Mouse (Mus musculus): Measurements from ENCODE around the gene Sipa1l1.

The Sipa1l1 gene

DNA sequence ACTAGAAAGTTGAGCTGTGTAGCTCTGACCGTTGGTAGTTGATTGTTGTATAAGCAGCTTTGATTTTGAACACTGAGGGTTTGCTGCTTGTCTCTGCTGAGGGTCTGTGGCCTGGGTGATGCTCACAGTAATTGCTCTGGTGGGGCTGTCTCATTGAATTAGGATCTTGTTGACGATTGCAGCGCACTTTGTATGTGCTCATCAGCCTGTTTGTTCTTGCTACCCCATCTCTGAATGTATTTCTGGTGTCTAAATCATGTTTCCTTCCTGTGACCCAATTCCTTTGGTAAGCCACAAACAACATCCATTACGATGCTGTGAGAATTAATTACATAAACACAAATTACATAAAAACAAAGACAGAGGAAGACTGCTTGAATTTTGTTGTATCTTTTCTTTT lies 39.5 kb downstream of the Sipa1l1 start:
- no peak for DNase-seq (ENCODE audit: low read depth, low spot score)

- DNase-seq (ENCODE audit: low read depth, low spot score) = no peak
Observed at GRCm38 (mm10) chr12:82209753-82210152, 40.6 kb downstream of the Sipa1l1 start.

DNA sequence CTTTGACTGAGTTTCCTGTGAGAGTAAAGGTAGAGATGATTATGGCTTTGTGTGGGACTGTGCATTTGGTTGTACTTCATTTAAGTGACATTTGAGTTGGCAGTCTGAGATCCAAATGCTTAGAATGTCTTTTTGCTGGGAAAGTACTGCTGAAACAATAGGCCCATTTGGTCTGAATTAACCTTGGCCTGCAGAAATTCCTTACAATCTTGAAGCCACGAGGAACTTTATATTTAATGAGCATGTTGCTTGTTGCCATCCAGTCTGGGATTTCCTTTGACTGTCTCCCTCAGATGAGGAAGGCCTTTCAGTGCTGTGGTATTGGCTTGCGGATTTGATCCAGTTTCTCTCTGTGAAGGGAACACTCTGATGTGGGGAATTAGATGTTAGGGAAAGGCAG lies 43.9 kb downstream of the Sipa1l1 start:
- no peak for DNase-seq (ENCODE audit: low read depth, low spot score)

- DNase-seq (ENCODE audit: low read depth, low spot score) = no peak
Observed at GRCm38 (mm10) chr12:82214916-82215315, 45.8 kb downstream of the Sipa1l1 start.

DNA sequence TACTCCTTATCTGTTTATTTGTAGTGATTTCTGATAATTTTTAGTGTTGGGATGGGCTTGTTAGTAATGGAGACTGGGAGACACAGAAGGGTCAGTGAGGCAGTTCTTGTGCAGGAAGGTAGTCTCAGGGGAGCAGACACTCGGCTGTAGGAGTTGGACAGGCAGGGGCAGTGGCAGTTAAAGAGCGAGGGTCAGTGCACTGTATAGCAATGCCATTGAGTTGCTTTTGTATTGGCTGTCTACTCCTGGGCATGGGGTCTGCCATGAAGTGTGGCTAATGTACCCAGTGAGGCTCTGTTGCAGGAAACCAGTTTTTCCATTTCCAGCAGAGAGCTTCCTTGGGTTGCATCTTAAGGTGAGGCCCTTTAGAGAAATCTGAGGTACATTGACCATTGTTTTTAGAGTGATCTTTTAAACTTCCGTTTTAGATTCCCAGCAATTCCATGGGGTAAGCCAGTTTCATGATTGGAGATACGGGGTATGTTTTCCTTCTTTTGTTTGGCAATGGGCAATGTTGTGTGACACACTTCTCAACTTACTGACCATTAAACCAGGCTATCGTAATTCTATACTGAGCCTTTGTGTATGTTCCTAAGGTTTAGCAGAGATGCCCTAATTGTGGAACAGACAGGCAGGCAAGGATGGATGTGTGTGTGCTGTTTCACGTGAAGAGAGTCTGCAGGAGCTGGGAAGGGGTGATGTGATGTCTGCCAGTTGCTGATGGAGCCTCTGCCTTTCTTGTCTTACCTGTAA lies 47.9 kb downstream of the Sipa1l1 start:
- DNase-seq (ENCODE audit: low read depth, low spot score) = no peak

GRCm38 (mm10) chr12:82218201-82218600 lies 49.1 kb downstream of the Sipa1l1 start:
- DNase-seq (ENCODE audit: low read depth, low spot score) = no peak

DNA sequence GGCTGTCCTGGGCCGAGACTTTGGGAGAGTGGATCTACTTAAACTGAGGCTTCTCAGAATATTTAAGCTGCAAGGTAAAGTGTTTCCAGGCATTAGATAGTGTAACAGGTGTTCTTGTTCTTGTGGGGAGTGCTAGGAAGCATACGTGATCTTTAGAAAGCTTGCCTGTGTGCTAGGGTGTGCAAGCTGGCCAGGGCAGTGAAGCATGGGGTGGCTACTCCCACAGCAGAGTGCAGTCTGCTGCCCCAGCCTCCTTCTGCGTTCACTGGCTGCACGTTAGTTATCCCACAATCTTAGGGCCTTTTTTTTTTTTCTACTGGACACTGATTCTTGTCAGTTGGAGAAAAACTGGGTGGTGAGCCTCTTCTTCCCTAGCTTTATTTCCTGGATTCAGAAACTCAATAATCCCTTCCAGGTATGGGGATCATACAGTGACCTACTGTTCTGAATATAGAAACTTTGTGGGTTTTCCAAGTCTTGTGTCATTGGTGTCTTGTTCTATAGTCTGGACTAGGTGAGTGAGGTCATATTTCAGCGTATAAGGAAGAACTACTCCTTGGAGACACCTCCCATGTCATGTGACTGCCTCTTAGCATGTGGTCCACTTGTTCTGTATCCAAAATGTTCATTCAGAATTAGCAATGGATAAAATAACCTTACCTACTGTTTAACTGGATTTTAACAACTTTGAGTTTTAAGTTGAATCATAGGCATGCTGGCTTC lies 51.4 kb downstream of the Sipa1l1 start:
- no peak for DNase-seq (ENCODE audit: low read depth, low spot score)

DNA sequence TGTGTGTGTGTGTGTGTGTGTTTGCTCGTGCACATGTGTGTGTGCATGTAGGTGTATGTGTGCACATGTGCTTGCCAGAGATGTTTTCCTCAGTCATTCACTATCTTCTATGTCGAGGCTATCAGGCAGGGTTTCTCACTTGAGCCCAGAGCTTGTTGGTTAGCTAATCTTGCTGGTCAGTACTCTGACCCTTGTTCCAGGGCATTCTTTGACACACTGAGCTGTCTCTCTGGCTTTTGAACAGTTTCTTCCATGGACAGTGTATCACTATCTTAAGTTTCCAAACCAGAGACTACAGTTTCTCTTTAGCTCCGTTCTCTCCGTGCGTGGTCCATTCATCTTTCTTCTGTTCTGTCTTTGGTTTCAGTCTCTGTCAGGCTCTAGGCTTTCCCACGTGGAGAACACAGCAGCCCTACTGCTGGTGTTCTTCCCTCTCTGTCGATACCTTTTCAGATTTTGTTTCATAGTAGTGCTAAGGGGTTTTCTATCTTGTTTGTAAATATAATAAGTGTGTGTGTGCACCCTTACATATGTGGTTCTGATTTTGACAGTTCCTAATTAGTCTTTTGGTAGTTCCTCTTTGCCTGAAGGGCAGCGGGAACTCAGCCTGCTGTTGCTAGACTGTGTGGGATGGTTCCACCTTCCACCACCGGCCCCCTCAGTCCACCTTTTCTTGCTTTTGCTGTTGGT lies 54.2 kb downstream of the Sipa1l1 start:
- DNase-seq (ENCODE audit: low read depth, low spot score) = no peak

- DNase-seq (ENCODE audit: low read depth, low spot score) = no peak
Observed at GRCm38 (mm10) chr12:82224848-82225247, 55.7 kb downstream of the Sipa1l1 start.

DNA sequence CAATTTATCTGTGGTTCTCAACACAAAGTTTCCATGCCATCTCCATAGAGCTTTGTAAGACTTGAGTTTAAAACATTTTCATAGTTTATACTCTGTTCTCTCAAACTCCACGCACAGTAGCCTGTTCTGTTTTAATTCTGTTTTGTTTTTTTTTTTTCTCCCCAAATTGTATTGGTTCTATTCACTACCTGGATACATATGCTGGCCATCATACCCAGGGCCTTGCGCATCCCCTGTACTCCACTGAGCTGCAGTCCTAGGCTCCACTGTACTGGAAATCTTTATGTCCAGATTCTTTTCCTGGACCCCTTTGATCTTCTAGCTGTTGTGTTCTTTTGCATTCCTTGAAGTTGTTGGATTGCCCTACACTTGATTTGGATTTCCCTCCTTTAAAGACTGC lies 56.2 kb downstream of the Sipa1l1 start:
- DNase-seq (ENCODE audit: low read depth, low spot score) = no peak

DNA sequence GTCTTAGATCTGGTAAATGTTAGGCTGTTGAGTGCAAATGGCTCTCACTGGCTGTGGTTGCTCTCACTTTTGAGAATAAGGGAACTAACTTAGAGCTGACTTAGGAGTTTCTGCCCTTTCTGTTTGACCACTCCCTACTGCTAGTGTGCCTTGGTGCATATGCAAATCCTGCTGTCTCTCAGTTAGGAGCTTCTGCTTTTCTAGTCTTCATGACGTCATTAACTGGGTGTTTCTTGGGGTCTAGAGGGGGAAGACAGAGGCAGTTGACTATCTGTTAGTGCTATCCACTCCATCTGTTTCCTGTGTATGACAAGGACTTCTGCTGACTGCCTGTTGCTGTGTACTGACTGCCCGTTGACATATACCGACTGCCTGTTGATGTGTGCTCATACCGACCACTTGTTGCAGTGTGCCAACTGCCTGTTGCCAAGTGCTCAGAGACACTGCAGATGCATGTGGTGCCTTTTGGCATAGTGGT lies 56.7 kb downstream of the Sipa1l1 start:
- peak; percentile 36 for DNase-seq (ENCODE audit: low read depth, low spot score)

- no peak for DNase-seq (ENCODE audit: low read depth, low spot score)
Observed at GRCm38 (mm10) chr12:82226311-82227066, 57.4 kb downstream of the Sipa1l1 start.

- no peak for DNase-seq (ENCODE audit: low read depth, low spot score)
Observed at GRCm38 (mm10) chr12:82230127-82230526, 61.0 kb downstream of the Sipa1l1 start.

- DNase-seq (ENCODE audit: low read depth, low spot score) = peak; percentile 32
Observed at GRCm38 (mm10) chr12:82231191-82231590, 62.1 kb downstream of the Sipa1l1 start.

DNA sequence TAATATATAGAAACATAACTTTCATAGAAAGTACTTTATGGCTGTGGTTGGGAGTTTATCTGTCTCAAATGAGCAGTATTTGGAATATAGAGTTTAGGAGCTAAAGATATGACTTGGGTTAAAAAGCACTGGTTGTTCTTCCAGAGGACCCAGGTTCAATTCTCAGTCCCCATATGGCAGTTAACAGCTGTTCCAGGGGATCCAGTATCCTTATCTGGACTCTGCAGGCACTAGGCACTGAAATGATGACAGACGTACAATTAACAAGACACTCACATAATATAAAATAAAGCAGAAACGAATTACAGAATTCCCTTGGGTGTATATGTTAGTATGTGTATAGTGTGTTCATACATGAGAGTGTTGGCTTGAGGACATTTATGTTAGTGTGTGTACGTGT lies 64.1 kb downstream of the Sipa1l1 start:
- no peak for DNase-seq (ENCODE audit: low read depth, low spot score)

GRCm38 (mm10) chr12:82234463-82235223 lies 65.5 kb downstream of the Sipa1l1 start:
- DNase-seq (ENCODE audit: low read depth, low spot score) = no peak

GRCm38 (mm10) chr12:82237095-82237494 lies 68.0 kb downstream of the Sipa1l1 start:
- no peak for DNase-seq (ENCODE audit: low read depth, low spot score)

GRCm38 (mm10) chr12:82237946-82238345 lies 68.8 kb downstream of the Sipa1l1 start:
- no peak for DNase-seq (ENCODE audit: low read depth, low spot score)

GRCm38 (mm10) chr12:82240674-82241073 lies 71.6 kb downstream of the Sipa1l1 start:
- no peak for DNase-seq (ENCODE audit: low read depth, low spot score)

DNA sequence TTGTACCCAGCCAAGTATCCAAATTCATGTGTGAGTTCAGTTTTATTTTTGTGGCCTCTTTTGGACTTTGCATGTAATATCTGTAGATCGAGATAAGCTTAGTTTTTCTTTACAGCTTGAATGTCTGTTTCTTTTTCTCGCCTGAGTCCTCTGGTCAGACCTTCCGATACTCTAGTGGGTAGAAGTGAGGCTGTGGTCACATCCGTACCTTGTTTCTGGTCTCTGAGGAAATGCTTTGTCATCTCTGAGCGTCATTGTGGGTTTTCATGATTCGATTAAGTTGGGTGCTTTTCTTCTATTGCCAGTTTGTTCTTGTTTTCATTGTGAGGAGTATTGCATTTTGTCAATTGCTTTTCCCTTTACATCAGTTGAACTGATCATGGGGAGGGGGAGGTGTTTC lies 76.1 kb downstream of the Sipa1l1 start:
- peak; percentile 87 for DNase-seq (ENCODE audit: low read depth, low spot score)

DNA sequence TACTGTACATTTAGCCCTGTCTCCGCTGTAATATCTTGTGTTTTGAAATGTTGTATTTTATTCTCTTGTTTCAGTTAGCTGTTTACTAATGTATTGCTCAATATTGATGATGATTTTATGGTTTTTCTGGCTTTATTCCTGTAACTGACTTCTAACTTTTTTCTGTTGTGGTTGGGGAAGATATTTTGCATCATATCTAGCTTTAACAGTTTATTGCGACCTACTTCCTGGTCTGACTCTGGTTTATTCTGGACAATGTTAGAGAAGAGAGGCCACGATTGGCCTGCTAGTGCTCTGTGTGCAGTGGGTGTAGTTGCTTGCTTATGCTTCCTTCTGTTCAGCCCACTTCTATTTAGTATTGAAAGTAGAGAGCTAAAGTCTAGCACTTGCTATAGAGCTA lies 77.3 kb downstream of the Sipa1l1 start:
- no peak for DNase-seq (ENCODE audit: low read depth, low spot score)

All from CD4-positive helper T cell, adult 2 months (primary cell).